Mouse (Mus musculus): ENCODE data around the gene Tmem144. TPM values are rescaled to one million over a fixed set of nuclear protein-coding genes. Genes with fewer than 3 reads are reported as not detected.

Tmem144 gene
- total RNA-seq, 2 experiments from 2014 or later, result 11.5 to 18.6 TPM

DNA sequence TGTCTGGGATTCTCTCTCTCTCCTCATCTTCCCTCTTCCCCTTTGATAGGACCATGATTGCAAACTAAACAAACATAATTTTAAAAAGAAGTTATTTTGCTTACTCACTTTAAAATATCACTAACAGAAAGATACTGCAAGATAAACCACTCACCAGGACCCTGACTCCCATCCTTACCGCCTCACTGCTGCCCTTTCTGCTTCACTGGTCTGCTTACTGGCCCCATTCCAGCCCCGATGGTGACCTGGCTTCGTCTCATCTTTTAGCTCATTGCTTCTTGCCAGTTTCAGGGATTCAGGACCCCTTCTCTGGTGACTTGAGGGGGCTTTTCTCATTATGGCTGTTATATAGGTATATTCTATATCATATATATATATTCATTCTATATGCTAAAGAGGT lies 13.5 kb upstream of the Tmem144 start:
- DNase-seq (ENCODE audit: low spot score in 2 of 2), result no peak

DNA sequence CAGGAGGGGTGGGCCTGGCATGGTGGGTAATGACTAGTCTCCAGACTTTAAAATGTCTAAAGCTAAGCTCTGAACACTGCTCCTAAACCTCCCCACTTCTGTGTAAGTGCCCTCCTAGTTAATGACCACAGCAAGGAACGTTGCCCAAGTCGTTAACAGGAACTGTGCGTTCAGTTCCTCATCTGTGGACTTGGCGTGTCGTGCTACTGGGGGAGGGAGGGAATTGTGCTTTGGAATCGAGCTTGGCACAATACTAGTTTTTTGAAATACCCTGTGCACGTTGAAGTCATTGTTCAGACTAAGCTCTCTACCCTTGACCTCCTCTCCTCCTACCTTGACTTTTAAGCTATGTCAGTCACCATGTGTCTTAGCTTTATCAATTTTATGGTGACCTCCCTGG lies 12.3 kb upstream of the Tmem144 start:
- DNase-seq (ENCODE audit: low spot score in 2 of 2), result no peak

DNA sequence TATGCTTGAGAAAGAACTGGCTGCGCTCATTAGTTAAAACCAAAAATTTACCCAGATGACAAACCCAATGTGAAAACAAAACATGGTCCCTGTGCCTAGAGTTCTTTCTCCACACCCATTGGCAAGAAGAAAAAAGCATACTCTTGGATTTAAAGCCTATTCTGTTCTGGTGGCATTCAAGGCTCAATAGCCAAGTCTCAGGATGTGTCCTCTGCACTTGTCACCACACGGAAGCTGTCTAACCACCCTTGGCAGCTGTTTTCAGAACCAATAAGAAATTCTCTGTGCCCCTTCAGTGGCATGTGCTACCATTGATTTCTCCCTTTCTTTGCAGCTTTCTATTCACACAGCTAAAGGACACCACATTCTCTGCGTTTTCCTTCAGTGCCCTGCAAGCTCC lies 5.6 kb upstream of the Tmem144 start:
- DNase-seq (ENCODE audit: low spot score in 2 of 2), result no peak

DNA sequence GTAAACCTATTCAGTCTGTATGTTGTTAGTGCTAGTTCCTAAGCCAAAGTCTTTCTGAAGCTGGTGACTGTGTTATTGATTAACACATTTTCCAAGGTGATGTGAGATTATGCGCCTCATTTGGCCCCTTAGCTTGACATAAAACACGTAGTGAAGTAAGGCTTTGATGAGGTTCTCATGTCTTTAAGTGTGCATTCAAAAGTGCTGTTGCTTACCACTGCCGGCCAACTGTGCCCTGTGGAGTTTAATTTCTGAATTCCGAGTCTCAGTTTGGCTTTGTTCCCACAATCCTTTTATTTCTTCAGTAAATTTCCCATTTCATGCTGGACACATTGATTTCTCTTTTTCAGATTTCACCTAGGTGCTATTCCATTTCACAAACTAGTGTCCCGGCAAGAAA lies 5.2 kb upstream of the Tmem144 start:
- no peak for DNase-seq (ENCODE audit: low spot score in 2 of 2)

DNA sequence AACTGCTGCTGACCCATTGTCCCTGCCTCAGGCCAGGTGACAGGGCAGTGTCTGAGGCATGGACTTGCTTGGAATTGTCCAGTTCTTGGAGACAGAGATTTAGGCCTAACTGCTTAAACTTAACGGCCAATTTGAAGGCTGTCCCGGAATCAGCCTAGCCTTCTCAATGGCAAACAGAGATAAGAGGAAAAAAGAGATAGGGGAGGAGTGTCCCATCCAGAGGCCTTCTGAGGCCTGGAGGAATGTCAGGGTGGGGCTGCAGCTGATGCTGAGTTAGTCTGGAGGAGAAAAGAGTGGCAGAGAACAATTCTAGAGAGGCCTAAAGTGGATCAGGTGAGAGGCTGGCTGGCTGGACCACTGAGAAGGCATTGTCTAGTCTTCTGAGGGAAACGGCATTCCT lies 465 bp downstream of the Tmem144 start:
- no peak for DNase-seq (ENCODE audit: low spot score in 2 of 2)

DNA sequence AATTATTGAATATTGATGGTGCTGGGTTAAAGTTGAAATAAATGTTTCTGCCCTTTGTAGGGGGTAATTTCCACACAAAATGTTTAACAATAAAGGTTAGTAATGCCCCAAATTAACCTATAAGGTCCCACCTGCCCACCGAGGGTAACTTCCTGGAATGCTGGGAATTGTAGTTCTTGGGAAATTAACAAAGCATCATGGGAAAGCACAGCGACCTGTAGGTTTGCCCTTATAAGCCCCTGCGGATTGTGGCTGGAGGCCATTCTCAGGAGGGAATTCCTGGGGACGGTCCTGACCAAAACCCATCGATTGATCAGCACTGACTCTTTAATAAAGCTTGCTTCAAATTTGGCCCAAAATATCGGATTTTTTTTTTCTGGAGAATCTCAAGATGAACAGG lies 1.9 kb downstream of the Tmem144 start:
- no peak for DNase-seq (ENCODE audit: low spot score in 2 of 2)

DNA sequence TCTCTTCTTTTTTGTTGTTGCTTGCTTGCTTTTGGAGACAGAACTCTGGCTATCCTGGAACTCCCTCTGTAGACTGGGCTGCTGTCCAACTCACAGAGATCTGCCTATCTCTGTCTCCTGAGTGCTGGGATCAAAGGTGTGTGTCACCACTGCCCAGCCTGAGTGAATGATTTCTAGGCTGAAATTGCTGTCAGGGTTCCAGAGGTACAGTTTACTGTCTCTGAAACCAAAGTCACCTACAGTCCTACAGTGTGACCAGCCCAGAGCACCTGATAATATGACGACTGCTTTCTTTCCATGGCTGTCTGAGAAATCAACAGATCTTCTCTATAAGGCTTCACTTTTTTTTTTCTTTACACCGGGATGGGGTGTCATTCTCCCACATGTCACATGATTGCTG lies 3.0 kb downstream of the Tmem144 start:
- no peak for DNase-seq (ENCODE audit: low spot score in 2 of 2)

DNA sequence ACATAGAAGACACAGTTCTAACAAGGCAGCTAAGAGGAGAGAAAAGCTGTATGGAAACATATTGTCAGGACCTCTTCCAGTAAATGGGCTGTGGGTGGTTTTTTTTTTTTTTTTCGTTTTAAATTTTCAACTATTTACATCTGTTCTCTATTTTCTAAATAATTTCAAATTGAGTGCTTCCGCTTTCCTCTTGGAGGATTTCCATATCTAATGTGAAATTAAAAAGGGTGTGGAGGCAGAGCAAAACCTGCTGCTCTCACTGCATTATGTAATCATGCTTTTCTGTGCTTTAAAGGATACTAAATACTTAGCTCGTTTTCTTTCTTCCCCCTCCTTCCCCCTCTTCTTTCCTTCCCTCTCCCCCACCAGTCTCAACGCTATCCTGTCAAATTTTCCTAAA lies 3.7 kb downstream of the Tmem144 start:
- no peak for DNase-seq (ENCODE audit: low spot score in 2 of 2)

DNA sequence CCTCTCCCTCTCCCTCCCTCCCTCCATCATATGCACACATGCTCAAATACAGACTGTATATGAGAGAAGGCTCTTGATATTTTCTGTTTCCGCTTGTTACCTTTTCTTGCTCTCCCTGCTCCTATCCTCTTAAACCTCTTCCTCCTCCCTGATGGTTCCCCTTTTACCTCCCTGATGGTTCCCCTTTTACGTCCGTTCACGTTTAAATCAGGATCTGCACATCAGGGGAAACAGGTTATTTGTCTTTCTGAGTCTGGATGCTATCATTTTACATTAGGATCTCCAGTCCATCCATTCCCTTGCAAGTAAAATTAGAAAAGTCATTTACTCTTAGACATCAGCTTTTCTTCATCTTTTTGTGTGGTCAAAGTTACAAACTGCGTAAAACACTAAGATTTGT lies 5.9 kb downstream of the Tmem144 start:
- no peak for DNase-seq (ENCODE audit: low spot score in 2 of 2)

DNA sequence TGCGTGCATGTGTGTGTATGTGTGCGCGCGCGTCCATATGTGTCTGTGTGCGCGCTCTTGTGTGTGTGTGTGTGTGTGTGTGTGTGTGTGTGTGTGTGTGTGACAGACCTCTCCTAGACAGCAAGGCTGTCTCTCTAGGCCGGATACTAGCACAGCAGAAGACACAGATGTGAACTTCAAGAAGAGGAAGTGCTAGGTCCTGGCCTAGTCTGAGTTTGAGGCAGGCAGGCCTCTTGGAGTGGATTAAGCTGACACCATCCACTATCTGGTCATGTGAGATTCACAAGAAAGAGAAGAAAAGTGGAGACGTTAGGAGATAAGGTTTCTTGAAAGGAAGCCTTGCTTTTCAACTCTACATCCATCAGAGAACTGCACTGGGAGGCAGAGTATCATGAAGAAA lies 8.6 kb downstream of the Tmem144 start:
- DNase-seq (ENCODE audit: low spot score in 2 of 2), result no peak

DNA sequence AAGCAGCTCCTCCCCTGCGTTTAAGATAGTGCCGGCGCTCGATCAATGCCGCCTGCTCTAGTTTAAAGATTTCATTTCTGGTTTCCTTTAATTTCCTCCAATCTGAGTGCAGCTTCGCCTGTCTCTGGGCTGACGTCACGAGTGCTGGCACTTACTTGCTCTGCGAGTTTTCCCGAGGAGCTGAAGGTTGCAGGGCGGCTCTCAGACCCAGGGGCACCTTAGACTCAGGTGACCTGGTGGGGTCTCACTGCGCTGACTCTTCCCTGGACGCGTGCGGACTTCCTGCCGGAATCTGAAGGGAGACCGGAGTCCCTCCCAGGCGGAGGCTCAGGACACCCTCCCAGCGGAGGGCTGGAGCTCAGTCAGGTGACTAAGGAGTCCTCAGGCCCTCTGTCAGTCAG lies 10.0 kb downstream of the Tmem144 start:
- peak; percentile 62 to 71 for DNase-seq (ENCODE audit: low spot score in 2 of 2)

DNA sequence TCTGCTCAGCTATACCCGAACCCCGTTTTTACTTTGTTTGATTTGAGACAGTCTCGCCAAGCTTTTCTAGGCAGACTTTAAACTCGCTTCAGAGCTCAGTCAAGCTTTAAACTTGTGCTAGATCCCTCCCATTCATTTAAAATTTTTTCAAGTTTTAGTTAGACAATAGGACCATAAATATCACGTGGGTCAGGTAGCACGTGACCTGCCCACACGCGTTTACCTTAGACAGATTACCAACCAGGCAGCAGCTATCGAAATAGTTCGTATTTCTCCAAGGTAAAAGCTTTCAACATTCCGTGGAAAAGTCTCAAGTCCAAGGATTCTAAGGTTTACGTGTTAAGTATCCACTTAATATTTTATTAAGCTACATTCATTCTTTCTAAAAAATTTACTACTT lies 10.4 kb downstream of the Tmem144 start:
- DNase-seq (ENCODE audit: low spot score in 2 of 2), result no peak

DNA sequence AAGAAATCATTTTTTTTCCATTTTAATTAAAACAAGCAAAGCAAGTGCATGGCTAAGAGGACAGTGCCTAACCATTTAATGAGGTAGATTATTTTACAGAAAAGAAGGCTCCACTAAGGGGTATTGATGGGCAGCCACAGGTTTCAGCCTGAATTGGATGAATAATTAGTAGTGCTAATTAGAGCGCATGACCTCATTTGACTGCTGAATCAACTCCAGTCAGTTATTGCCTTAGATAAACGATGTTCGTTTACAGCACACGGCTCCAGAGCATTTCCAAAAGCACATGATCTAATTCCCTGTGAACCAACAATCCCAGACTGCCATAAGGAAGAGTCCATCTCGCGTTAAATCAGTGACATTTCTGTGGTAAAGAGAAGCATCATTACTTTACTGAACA lies 11.1 kb downstream of the Tmem144 start:
- DNase-seq (ENCODE audit: low spot score in 2 of 2), result no peak

DNA sequence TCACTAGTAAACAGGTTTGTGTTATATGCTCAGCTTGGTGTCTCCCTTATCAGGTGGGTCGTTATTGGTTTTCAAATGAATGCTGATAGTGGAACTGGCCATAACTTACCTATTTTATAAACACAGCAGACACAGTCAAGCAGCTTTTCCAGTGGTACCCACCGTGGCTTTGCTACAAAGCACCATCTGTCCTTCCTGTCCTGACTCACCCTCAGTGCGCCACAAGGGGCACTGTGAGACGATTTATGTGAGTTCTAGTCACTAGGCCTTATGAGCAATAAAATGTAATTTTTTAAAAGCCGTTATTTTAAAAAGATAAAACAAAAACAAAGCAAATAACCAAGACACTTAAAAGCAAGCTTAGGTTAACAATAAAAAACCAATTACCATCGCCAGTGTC lies 13.8 kb downstream of the Tmem144 start:
- no peak for DNase-seq (ENCODE audit: low spot score in 2 of 2)

DNA sequence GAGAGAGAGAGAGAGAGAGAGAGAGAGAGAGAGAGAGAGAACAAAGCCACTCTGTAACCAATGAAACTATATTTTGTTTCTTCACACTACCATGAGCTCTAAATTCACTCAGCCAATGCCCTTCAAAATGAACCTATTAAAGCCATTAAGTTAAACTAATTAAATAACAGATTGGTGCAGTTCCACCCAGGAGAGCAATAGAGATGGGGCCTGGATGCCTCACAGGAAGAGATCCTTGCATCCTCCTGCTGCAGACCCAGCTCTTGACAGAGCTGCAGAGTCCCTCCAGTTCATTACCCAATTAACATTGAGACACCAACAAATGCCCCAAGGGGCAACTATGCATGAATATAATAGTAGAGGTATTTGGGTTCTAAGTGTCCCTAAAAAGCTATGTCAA lies 23.3 kb downstream of the Tmem144 start:
- no peak for DNase-seq (ENCODE audit: low spot score in 2 of 2)

DNA sequence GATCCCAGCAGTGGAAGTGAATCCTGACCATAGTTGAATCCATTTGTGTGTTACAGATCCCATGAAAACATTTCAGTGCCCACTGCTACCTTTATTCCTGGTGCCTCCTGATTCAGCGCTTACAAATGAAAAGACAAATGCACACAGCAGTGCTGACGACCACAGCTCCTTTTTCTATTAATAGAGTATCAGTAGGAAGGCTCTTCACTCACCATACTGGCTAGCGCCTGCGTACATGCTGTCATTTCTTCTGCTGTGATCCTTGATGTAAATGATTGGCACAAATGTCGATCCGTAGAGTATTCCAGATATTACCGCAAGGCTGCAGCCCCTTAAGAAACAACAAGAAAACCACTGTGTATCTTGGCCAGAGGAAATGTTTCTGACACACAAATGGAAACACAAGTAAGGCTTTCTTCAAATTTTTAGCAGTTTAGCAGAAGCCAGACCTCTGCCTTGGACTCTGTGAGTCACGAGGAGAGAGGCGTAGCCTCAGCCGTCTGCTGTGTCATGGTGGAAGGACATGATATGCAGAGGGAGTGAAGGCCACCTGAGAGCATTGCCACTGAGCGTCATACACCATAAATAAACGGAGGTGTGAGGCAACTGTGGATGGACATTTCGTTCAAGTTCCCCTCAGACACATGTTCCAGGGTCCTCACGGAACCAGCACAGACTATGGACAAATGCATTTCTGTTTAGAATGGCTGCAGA lies 27.3 kb downstream of the Tmem144 start:
- no peak for DNase-seq (ENCODE audit: low spot score in 2 of 2)

DNA sequence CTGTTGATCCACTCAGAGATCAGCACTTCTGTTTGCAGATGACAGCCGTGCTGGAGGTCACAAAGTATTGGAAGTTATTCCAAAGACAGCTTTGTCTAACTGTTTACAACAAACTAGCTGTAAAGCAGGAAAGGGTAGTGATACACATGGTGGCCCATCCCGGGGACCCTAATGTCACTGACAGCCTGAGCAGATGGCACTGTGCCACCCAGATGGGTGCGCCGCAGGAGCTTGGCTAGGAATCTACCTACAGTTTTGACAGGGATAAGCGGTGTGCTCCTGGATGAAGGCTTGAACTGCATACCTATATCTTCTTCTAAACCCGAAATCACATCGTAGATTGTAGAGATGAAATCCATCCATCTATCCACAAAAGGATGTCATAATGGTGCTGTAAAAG lies 29.4 kb downstream of the Tmem144 start:
- DNase-seq (ENCODE audit: low spot score in 2 of 2), result no peak

DNA sequence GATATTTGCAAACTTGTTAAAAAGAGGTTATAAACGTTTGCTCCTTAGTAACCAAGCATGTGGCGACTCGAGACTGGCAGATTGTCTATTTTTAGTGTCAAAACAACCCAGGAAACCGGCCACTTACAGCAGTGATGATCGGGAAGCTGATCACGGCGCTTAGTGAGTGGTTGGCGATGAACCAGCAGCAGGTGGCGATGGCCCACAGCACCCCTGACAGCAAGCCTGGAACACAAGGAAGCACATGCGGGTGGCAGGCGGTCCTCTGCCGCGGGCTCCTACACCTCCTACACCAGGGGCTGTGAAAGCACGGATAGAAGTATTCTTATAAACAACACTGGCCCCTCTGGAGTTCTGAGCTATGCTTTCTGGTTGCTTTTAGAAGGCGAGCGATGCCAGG lies 31.4 kb downstream of the Tmem144 start:
- peak; percentile 28 to 53 for DNase-seq (ENCODE audit: low spot score in 2 of 2)

DNA sequence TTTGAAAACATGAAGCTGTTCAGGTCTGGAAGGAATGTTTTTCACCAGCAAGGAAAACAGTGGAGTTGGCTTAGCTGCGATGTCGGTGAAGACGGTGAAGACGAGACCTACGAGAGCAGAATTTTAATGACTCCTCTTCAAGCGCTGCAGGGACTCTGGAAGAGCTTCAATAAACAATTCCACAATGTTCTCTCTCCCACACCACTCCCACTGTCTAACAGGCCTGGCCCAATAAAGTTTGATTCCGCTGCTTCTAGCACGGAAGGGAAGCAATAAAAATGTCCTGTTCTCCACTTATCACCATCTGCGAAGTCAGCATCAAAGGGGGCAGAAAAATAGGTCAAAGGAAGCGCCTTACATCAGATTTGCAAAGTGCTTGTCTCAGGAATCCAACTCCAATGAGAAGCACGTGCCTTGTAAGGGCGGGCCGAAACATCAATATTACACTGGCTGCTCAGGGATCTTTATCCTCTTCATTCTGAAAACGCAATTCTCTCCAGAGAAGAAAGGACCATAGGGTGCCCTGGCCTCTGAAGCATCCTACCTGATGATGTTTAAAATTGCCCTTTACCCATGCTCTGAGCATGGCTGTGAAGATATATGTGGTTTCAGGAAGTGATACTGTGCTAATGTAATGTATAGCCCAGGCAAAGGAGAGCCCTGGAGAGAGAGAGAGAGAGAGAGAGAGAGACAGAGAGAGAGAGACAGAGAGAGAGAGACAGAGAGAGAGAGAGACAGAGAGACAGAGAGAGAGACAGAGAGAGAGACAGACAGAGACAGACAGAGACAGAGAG lies 34.2 kb downstream of the Tmem144 start:
- peak; percentile 30 to 62 for DNase-seq (ENCODE audit: low spot score in 2 of 2)

DNA sequence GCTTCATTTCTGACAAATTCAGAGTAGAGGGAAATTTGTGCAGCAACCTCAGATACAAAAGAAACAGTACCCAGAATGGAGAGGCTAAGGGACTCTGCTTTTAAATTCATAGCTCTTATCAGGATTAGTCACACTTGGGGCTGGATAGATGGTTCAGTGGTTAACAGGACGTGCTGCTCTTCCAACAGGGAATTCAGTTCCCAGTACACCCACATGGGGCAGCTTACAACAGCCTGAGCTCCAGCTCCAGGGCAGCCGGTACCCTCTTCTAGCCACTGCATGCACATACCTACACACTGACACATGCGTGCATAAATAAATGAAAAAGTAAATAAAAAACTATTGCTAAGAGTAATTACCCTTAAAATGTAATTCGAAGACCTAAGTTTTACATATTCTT lies 36.3 kb downstream of the Tmem144 start:
- DNase-seq (ENCODE audit: low spot score in 2 of 2), result no peak

DNA sequence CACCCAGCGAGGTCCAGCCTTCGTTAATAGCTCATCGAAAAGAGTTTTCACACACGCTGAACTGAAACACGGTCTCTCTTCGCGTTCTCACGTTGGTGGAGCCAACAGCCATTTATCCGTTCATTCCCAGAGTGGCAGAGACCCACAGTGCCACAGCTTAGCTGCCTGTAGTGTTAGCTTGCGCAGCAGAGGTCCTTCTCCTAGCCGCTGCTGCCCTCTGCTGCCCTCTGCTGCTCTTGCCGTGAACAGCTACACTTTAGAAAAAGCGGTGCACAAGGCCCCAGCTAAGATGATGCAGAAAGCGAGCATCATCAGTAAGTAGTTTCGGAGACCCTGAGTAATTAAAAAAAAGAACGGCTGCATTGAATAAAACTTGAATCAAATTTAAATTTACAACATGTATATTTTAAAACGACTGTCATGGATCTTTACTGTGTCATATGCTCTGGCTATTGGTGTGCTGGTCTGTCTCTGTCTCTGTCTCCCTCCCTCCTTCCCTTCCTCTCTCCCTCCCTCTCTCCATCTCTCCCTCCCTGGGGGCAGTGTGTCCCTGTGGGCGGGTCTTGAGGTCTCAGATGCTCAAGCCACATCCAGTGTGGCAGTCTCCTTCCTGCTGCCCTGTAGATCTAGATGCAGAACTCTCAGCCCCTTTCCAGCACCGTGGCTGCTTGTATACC lies 38.6 kb downstream of the Tmem144 start:
- DNase-seq (ENCODE audit: low spot score in 2 of 2), result peak; percentile 89 to 90

DNA sequence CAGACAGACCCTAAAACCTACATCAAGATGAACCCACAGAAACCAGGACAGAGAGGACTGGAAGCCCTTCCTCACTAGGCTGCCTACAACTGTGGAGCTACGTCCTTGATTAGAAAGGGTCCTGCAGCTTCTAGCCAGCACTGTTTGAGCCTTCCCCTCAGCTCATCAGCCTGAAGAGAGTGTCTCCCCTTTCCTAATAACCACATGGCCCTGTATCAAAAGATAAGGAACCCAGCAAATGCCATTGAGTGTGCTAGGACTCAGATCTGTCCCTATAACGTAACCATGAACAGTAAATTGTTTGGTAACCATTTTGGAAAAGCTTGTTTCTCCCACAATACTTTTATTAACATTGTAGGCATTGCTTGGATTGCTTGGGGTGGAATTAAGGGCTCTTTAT lies 40.5 kb downstream of the Tmem144 start:
- DNase-seq (ENCODE audit: low spot score in 2 of 2), result no peak
